Mouse (Mus musculus): ENCODE results near the gene 8030474K03Rik. TPM values are rescaled to one million over a fixed set of nuclear protein-coding genes. Genes with fewer than 3 reads are reported as not detected.

The 8030474K03Rik gene
- polyA plus RNA-seq, 1 experiment from 2014 or later = 0.37 TPM

DNA sequence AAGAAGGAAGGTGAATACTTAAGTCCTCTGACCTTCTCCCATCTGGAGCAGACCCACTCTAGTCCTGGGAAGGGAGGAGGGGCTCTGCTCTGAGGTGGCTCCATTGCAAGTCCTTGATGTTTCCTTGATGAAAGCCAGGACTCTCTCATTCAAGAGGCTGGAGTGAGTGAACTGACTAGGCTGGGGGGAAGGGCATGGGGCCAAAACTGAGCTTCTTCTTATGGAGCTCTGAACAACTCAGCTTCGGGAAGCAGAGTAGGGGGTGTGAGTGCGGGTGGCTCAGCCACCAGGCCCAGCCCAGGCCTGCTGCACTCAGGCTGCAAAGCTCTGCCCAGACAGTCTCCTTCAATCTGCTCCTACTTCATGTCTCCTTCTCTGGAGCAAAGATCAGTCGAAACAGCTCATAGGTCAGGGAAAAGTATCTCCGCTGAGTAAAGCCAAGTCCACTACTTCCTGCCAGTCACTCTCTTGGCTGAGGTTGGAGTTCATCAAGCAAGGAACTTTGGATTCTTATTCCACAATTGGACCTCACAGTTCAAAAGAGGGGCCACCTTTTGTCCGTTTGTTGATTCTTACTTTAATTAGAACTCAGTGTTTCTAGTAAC is 52.8 kb downstream of the 8030474K03Rik start:
- DNase-seq (ENCODE audit: low spot score) = no peak
- no peak for TF ChIP-seq CTCF (IDR thresholded peaks at IDR 0.05; ENCODE audit: low read depth)
- no peak overlapping the region for H3K9ac ChIP-seq (ENCODE audit: low read depth, low read length)
- no peaks in the 10 kb centered on the region for H3K9me3 ChIP-seq (replicated peaks; ENCODE audit: low read length)
- H3K36me3 ChIP-seq (ENCODE audit: insufficient read depth, low read length) = no peaks in the 10 kb centered on the region
- no peak for ATAC-seq (replicated peaks; ENCODE audit: low FRiP score, low read depth)
- no peak overlapping the region for H3K4me3 ChIP-seq (replicated peaks; ENCODE audit: low read depth, low read length)
- 65% methylated on average over 5 of the region's 5 CpGs for WGBS
- H3K4me1 ChIP-seq (replicated peaks; ENCODE audit: insufficient read depth, low read length) = no peaks in the 10 kb centered on the region
- no peak overlapping the region for H3K27ac ChIP-seq
- H3K27me3 ChIP-seq (ENCODE audit: insufficient read depth, low read length) = peaks cover 4% of the 10 kb centered on the region; the same call in 1 of the 2 replicates
- H3K4me2 ChIP-seq (ENCODE audit: low read length) = no peak overlapping the region

Other genes with a start within 250 kb of the 8030474K03Rik start
- 118 and 119 TPM in 2 replicates for gene Ogt, start 154.6 kb upstream of the 8030474K03Rik start, polyA plus RNA-seq (2015; fragmentation: Nextera tagmentation; extraction: Ambion mirVana)
- gene Cxcr3, start 60.4 kb upstream of the 8030474K03Rik start, polyA plus RNA-seq (2015; fragmentation: Nextera tagmentation; extraction: Ambion mirVana) = 0.08 and 0.17 TPM in 2 replicates
- 0.28 TPM in 1 of 2 replicates, not detected in the other for gene Gm4779, start 233 bp upstream of the 8030474K03Rik start, polyA plus RNA-seq (2015; fragmentation: Nextera tagmentation; extraction: Ambion mirVana)
- gene Nhsl2, start 54.7 kb downstream of the 8030474K03Rik start, polyA plus RNA-seq (2015; fragmentation: Nextera tagmentation; extraction: Ambion mirVana) = 4.9 and 5.5 TPM in 2 replicates

All from kidney, postnatal 0 days (tissue).